Mouse (Mus musculus): Measurements from ENCODE around the gene Inha.

GRCm38 (mm10) chr1:75492579-75493170 lies 14.2 kb upstream of the Inha start:
- no peak for TF ChIP-seq POLR2A (IDR thresholded peaks at IDR 0.05; ENCODE audit: low read depth, low read length)
- no peak for TF ChIP-seq CTCF (IDR thresholded peaks at IDR 0.05; ENCODE audit: borderline replicate concordance, insufficient read depth, low read length)
